Mouse (Mus musculus): ENCODE measurements around the gene Szt2.

- TF ChIP-seq CTCF (conservative IDR thresholded peaks at IDR 0.05; ENCODE audit: low read length) (no peak), POU5F1 (IDR thresholded peaks at IDR 0.05; ENCODE audit: borderline replicate concordance, low read length) (no peak), NANOG (IDR thresholded peaks at IDR 0.05; ENCODE audit: borderline replicate concordance, low read length) (no peak)
Measured at GRCm38 (mm10) chr4:118359896-118360720, 49.0 kb downstream of the Szt2 start.
